Mouse (Mus musculus) C2C12 (cell line): Measurements from ENCODE around the gene Kif26b. TPM values are rescaled to one million over a fixed set of nuclear protein-coding genes. Genes with fewer than 3 reads are reported as not detected.

Experiments
- H3K27me3 ChIP-seq: one replicate; pipeline ENCODE4 v1.6.1; 2011; ENCODE audit not compliant: control insufficient read depth, insufficient read depth, insufficient read length
- H3K36me3 ChIP-seq: one replicate; pipeline ENCODE4 v1.6.1; 2011; ENCODE audit not compliant: control insufficient read depth, insufficient read depth
- H3K4me3 ChIP-seq: one replicate; pipeline ENCODE4 v1.5.1; 2011; ENCODE audit warnings: mild to moderate bottlenecking, control low read depth; ENCODE audit not compliant: poor library complexity, insufficient read depth, severe bottlenecking
- H3K79me2 ChIP-seq: one replicate; pipeline ENCODE4 v1.6.1; 2011; ENCODE audit not compliant: control insufficient read depth, insufficient read depth
- H3K79me3 ChIP-seq: one replicate; pipeline ENCODE4 v1.6.1; 2011; ENCODE audit warnings: low read depth, control low read depth
- H3ac ChIP-seq: one replicate; pipeline ENCODE3; 2011; ENCODE audit warnings: low read depth; ENCODE audit not compliant: control insufficient read depth, insufficient read length
- CEBPB ChIP-seq: IDR thresholded peaks from one replicate; pipeline ENCODE4 v1.6.1; 2011; ENCODE audit warnings: low read depth, mild to moderate bottlenecking, control low read depth, moderate library complexity
- CTCF ChIP-seq: IDR thresholded peaks from one replicate; pipeline ENCODE4 v1.5.1; 2011; ENCODE audit not compliant: control insufficient read depth, insufficient read depth, insufficient read length
- FOSL1 ChIP-seq: IDR thresholded peaks from one replicate; pipeline ENCODE4 v1.8.0; 2011; ENCODE audit warnings: mild to moderate bottlenecking, low read length; ENCODE audit not compliant: poor library complexity, insufficient read depth, severe bottlenecking
- MAX ChIP-seq: IDR thresholded peaks from one replicate; pipeline ENCODE4 v1.6.1; 2011; ENCODE audit warnings: mild to moderate bottlenecking, control low read depth
- MYOD1 ChIP-seq: IDR thresholded peaks from one replicate; pipeline ENCODE4 v1.6.1; 2011; ENCODE audit warnings: low read depth; ENCODE audit not compliant: control insufficient read depth, insufficient read length
- MYOG ChIP-seq: IDR thresholded peaks from one replicate; pipeline ENCODE4 v1.6.1; 2011; ENCODE audit not compliant: control insufficient read depth, insufficient read length; ENCODE audit errors: extremely low read depth
- USF1 ChIP-seq: IDR thresholded peaks from one replicate; pipeline ENCODE4 v1.6.1; 2011; ENCODE audit warnings: low read depth, mild to moderate bottlenecking, control low read depth, moderate library complexity
- polyA plus RNA-seq: library from polyadenylated mRNA; unstranded; fragments of >200 nt; fragmentation: generic; extraction: Trizol; gene quantifications from one replicate; pipeline ENCODE4 v1.2.1, GENCODE M21; 2012; ENCODE audit warnings: missing spikeins

The Kif26b gene
- polyA plus RNA-seq, 1 experiment, result 1.8 TPM

GRCm38 (mm10) chr1:178712189-178712873, 183.4 kb downstream of the Kif26b start:
- Histone ChIP-seq H3K79me3 (no peaks in the 10 kb centered on the region), H3K79me2 (no peaks in the 10 kb centered on the region), H3K27me3 (peaks cover 4% of the 10 kb centered on the region), H3K4me3 (no peak overlapping the region), H3ac (no peak overlapping the region), H3K36me3 (no peaks in the 10 kb centered on the region)
- no peak for TF ChIP-seq CEBPB
- no peak for TF ChIP-seq MAX
- no peak for TF ChIP-seq CTCF
- TF ChIP-seq USF1, result no peak
- TF ChIP-seq MYOG, result no peak
- TF ChIP-seq MYOD1, result no peak
- no peak for TF ChIP-seq FOSL1

- Histone ChIP-seq H3K36me3 (no peaks in the 10 kb centered on the region), H3K27me3 (peaks cover 4% of the 10 kb centered on the region), H3K4me3 (no peak overlapping the region), H3ac (no peak overlapping the region), H3K79me2 (no peaks in the 10 kb centered on the region), H3K79me3 (no peaks in the 10 kb centered on the region)
- TF ChIP-seq MYOD1 (no peak), USF1 (no peak), MYOG (no peak), FOSL1 (no peak)
Measured at GRCm38 (mm10) chr1:178714209-178714608, 185.3 kb downstream of the Kif26b start.

GRCm38 (mm10) chr1:178716411-178716810, 187.5 kb downstream of the Kif26b start:
- Histone ChIP-seq H3ac (no peak overlapping the region), H3K4me3 (no peak overlapping the region), H3K79me3 (no peaks in the 10 kb centered on the region), H3K27me3 (no peaks in the 10 kb centered on the region), H3K36me3 (no peaks in the 10 kb centered on the region), H3K79me2 (no peaks in the 10 kb centered on the region)
- no peak for TF ChIP-seq USF1
- TF ChIP-seq CEBPB, result no peak
- TF ChIP-seq MYOG, result no peak
- no peak for TF ChIP-seq FOSL1
- TF ChIP-seq MAX, result no peak
- TF ChIP-seq CTCF, result no peak
- TF ChIP-seq MYOD1, result no peak

- no peaks in the 10 kb centered on the region for H3K79me2 ChIP-seq
- H3K27me3 ChIP-seq, result no peaks in the 10 kb centered on the region
- no peak overlapping the region for H3K4me3 ChIP-seq
- no peaks in the 10 kb centered on the region for H3K36me3 ChIP-seq
- TF ChIP-seq MAX, result no peak
- TF ChIP-seq FOSL1, result no peak
- TF ChIP-seq CEBPB, result no peak
- no peak for TF ChIP-seq MYOG
- TF ChIP-seq MYOD1, result no peak
- no peak for TF ChIP-seq CTCF
- no peak for TF ChIP-seq USF1
- H3ac ChIP-seq, result no peak overlapping the region
- H3K79me3 ChIP-seq, result no peaks in the 10 kb centered on the region
Measured at GRCm38 (mm10) chr1:178720821-178721220, 191.9 kb downstream of the Kif26b start.

DNA sequence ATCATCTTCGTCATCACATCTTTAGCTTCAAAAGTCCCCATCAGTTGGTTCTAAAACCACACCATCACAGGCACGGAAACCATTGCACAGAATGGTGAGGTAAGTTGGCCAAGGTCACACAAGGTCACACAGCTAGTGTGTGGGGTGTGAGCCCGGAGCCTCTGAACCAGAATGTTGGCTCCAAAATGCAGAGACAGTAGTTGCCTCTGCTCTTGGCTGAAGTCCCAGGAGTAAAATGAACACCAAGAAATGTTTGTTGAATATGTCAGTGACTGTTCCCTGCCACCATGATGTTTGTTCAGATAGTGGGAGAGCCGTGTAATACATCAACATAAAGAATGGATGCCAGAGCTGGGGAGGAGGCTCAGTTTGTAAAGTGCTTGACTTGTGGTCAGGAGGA, 193.9 kb downstream of the Kif26b start:
- TF ChIP-seq MYOD1, result no peak
- no peaks in the 10 kb centered on the region for H3K36me3 ChIP-seq
- no peaks in the 10 kb centered on the region for H3K79me2 ChIP-seq
- no peaks in the 10 kb centered on the region for H3K27me3 ChIP-seq
- no peak overlapping the region for H3K4me3 ChIP-seq
- H3K79me3 ChIP-seq, result no peaks in the 10 kb centered on the region
- no peak overlapping the region for H3ac ChIP-seq

DNA sequence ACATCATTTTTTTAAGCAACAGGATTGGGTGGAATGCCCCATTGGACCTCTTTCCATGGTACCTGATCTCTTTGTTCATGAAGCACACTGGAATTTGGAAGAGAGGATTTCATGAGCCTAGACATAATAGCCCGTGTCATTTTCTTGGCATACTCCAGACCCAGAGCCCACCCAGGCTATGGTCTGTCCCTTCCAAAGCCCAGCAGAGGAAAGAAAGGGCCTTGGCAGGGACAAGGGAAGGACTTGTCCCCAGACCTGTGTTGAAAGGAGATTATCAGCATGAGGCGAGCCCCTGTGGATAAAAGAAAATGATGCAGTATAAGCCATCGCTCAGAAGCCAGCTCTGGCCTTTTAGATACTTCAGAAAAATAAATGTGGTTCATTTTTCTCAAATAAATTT, 196.6 kb downstream of the Kif26b start:
- TF ChIP-seq USF1, result no peak
- TF ChIP-seq CEBPB, result no peak
- no peak for TF ChIP-seq MYOD1
- TF ChIP-seq MAX, result no peak
- no peak for TF ChIP-seq MYOG
- TF ChIP-seq CTCF, result no peak
- TF ChIP-seq FOSL1, result no peak
- H3K4me3 ChIP-seq, result no peak overlapping the region
- no peaks in the 10 kb centered on the region for H3K79me3 ChIP-seq
- no peaks in the 10 kb centered on the region for H3K27me3 ChIP-seq
- H3K79me2 ChIP-seq, result no peaks in the 10 kb centered on the region
- no peak overlapping the region for H3ac ChIP-seq
- no peaks in the 10 kb centered on the region for H3K36me3 ChIP-seq
